Mouse (Mus musculus): ENCODE measurements around the gene Junb.

DNA sequence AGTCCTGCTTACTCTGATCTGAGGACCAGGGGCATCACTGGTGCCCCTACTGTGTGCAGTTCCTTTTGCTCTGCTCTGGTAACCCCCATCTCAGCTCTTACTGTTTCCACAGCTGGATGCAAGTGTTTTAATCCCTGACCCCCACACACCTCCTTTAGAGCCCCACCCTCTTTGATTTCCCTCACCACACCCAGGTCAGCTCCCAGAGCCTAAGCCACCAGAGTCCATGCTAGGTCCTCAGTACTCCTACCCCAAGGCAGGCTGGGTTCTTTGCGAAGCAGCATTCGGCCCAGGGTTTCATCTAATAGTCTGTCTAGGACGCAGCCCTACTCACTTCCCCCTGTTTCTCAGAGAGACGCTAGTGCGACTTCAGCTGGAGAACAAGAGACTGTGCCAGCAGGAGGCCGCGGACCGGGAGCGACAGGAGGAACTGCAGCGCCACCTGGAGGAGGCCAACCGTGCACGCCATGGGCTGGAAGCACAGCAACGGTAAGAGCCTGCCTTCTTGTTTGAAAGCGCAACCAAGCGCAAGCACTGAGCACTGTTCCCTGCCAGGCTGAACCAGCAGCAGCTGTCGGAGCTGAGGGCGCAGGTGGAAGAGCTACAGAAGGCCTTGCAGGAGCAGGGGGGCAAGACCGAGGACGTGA, 19.3 kb upstream of the Junb start:
- TF ChIP-seq CTCF (IDR thresholded peaks at IDR 0.05; ENCODE audit: extremely low read depth, insufficient read depth, low read length): peak; percentile 94
- peak; percentile 15; the same call in 1 of the 2 replicates for TF ChIP-seq POLR2A (IDR thresholded peaks at IDR 0.05; ENCODE audit: extremely low read depth, insufficient read depth, low read length)

Measured in cortical plate, adult 2 months (tissue).